Mouse (Mus musculus) midbrain, embryonic 10.5 days (tissue): ENCODE measurements at regions not wholly inside any gene's neighbourhood (a gene's known extent, or its start where the extent isn't known, plus 50 kb on each side); places are given as distances from the start of the nearest gene placed in this dataset.

Source experiments
- DNase-seq: peaks from one replicate; pipeline ENCODE4 v3.0.0-alpha.2; 2017; ENCODE audit warnings: low spot score
- H3K27ac ChIP-seq: fragments of 300-500 bp; sonication (generic); replicated peaks from 2 replicates; pipeline ENCODE4 v1.5.1; 2016; ENCODE audit warnings: mild to moderate bottlenecking
- H3K27me3 ChIP-seq: fragments of 300-500 bp; sonication (generic); 2 replicates; pipeline ENCODE4 v1.6.1; 2016; ENCODE audit warnings: low read depth, mild to moderate bottlenecking; ENCODE audit not compliant: poor library complexity, severe bottlenecking
- H3K36me3 ChIP-seq: fragments of 300-500 bp; sonication (generic); 2 replicates; pipeline ENCODE4 v1.6.1; 2016; ENCODE audit warnings: mild to moderate bottlenecking, moderate library complexity
- H3K4me1 ChIP-seq: fragments of 300-500 bp; sonication (generic); 2 replicates; pipeline ENCODE4 v1.6.1; 2016
- H3K4me3 ChIP-seq: fragments of 300-500 bp; sonication (generic); 2 replicates; pipeline ENCODE4 v1.5.1; 2016; ENCODE audit warnings: mild to moderate bottlenecking, moderate library complexity
- H3K9me3 ChIP-seq: fragments of 300-500 bp; sonication (generic); replicated peaks from 2 replicates; pipeline ENCODE4 v1.6.1; 2016; ENCODE audit warnings: mild to moderate bottlenecking
- WGBS: fragments of 180-500 bp; shearing (Covaris S2); methylation state at CpG from one replicate; pipeline ENCODE4 v1.1.7; 2016; 5-methylcytosine and 5-hydroxymethylcytosine counted together

GRCm38 (mm10) chr8:126877039-126877365 lies 68.6 kb downstream of the Tomm20 start:
- no peak overlapping the region for H3K27ac ChIP-seq

GRCm38 (mm10) chr8:126876300-126877038 lies 69.2 kb downstream of the Tomm20 start:
- 0 out of 2 replicates have a peak, but pooled peaks cover 8% of the 10 kb centered on the region for H3K4me1 ChIP-seq
- H3K36me3 ChIP-seq: no peaks in the 10 kb centered on the region
- DNase-seq: no peak
- H3K27me3 ChIP-seq: no peaks in the 10 kb centered on the region
- no peak overlapping the region for H3K27ac ChIP-seq
- no peak overlapping the region for H3K4me3 ChIP-seq
- H3K9me3 ChIP-seq: no peaks in the 10 kb centered on the region
- WGBS: 65% methylated on average over 9 of the region's 9 CpGs

More at GRCm38 (mm10) chr8:126877039-126877365, 68.6 kb downstream of the Tomm20 start:
- no peaks in the 10 kb centered on the region for H3K27me3 ChIP-seq
- H3K4me3 ChIP-seq: no peak overlapping the region
- no peaks in the 10 kb centered on the region for H3K9me3 ChIP-seq
- H3K4me1 ChIP-seq: 0 out of 2 replicates have a peak, but pooled peaks cover 8% of the 10 kb centered on the region
- DNase-seq: no peak
- WGBS: 85% methylated on average over 9 of the region's 9 CpGs
- H3K36me3 ChIP-seq: no peaks in the 10 kb centered on the region

- Histone ChIP-seq H3K9me3 (no peaks in the 10 kb centered on the region), H3K4me1 (0 out of 2 replicates have a peak, but pooled peaks cover 8% of the 10 kb centered on the region), H3K27me3 (no peaks in the 10 kb centered on the region), H3K4me3 (no peak overlapping the region), H3K27ac (no peak overlapping the region), H3K36me3 (no peaks in the 10 kb centered on the region)
- WGBS: 91% methylated on average over 7 of the region's 7 CpGs
- DNase-seq: no peak
These were observed 70.0 kb downstream of the Tomm20 start for GRCm38 (mm10) chr8:126875491-126876155.

DNA sequence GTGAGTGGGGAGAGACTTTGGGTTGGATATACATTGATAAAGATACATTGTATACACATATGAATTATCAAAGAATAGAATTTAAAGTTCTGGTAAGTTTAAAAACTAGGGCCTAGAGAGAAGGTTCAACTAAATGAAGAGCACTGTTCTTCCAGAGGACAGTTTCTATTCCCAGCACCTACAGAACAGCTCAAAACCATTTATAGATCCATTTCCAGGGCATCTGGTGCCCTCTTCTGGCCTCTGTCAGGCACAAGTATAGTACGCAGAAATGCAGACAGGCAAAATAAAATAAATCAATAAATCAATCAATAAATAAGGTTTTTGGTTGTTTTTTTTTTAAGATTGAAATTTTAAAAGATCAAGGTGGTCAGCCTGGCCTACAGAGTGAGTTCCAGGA lies 70.8 kb downstream of the Tomm20 start:
- Histone ChIP-seq H3K27me3 (no peaks in the 10 kb centered on the region), H3K4me3 (no peak overlapping the region), H3K36me3 (no peaks in the 10 kb centered on the region), H3K9me3 (no peaks in the 10 kb centered on the region), H3K27ac (no peak overlapping the region), H3K4me1 (0 out of 2 replicates have a peak, but pooled peaks cover 8% of the 10 kb centered on the region)
- DNase-seq: no peak
- WGBS: 95% methylated on average over 1 of the region's 1 CpGs

GRCm38 (mm10) chr8:126874126-126874730 lies 71.4 kb downstream of the Tomm20 start:
- no peak for DNase-seq
- H3K9me3 ChIP-seq: no peaks in the 10 kb centered on the region
- H3K27me3 ChIP-seq: no peaks in the 10 kb centered on the region
- 0 out of 2 replicates have a peak, but pooled peaks cover 8% of the 10 kb centered on the region for H3K4me1 ChIP-seq
- H3K27ac ChIP-seq: no peak overlapping the region
- H3K4me3 ChIP-seq: no peak overlapping the region
- no peaks in the 10 kb centered on the region for H3K36me3 ChIP-seq
- 80% methylated on average over 6 of the region's 6 CpGs for WGBS

DNA sequence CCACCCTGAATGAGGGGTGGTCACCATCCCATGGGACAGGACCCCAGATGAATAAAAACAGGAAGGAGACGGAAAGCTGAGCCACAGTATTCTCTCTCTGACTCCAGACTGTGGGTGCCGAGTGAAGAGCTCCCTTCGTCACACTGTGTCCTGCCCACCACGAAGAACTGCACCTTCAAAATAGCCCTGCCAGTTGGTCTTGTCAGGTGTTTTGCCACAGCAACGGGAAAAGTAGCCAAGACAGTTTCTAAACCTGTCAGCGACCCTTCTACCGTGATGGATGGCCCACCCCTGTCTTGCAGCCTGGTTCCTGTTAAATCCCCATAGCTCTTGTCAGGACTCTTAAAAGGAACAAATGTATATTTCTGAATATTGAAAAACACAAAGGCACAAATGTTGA lies 72.3 kb downstream of the Tomm20 start:
- Histone ChIP-seq H3K27ac (no peak overlapping the region), H3K36me3 (no peaks in the 10 kb centered on the region), H3K4me3 (no peak overlapping the region), H3K4me1 (0 out of 2 replicates have a peak, but pooled peaks cover 8% of the 10 kb centered on the region), H3K27me3 (no peaks in the 10 kb centered on the region), H3K9me3 (no peaks in the 10 kb centered on the region)
- no peak for DNase-seq
- WGBS: 84% methylated on average over 7 of the region's 7 CpGs

DNA sequence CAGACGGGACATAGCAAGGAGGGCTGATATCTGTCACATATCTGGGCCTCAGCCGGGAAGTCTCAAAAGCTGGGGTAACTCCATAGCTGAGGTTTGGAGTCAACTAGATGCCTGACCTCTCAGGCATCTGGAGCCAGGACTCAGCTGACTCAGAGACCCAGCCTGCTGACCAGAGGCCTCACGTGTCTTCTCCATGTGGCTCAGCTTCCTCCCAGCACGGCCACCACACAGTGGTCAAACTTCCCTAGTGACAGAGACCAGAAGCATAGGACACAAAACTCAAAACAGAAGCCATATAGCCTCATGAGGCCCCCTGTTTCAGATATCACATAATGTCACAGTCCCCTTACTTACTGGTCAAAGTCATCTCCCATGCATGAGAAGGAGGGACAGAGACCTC lies 73.1 kb downstream of the Tomm20 start:
- DNase-seq: no peak
- Histone ChIP-seq H3K27ac (no peak overlapping the region), H3K4me1 (0 out of 2 replicates have a peak, but pooled peaks cover 8% of the 10 kb centered on the region), H3K36me3 (no peaks in the 10 kb centered on the region), H3K4me3 (no peak overlapping the region), H3K9me3 (no peaks in the 10 kb centered on the region), H3K27me3 (no peaks in the 10 kb centered on the region)
- WGBS: 89% methylated on average over 4 of the region's 4 CpGs

DNA sequence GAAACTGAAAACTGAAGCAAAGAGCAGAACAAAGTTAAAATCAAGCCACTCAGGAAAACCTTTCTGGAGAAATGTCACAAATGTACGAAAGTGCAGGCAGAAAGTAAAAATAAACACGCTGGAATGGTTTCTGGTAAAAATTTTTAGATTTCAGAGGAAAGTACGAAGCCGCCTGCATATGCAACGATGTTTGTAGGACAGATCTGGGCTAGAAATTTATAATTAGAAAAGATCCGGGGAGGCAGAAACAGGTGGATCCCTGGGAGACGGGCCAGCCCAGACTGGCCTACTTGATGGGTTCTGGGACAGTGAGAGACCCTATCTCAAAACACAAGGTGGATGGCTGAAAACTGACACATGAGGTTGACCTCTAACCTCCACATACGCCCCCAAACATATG lies 73.5 kb downstream of the Tomm20 start:
- 0 out of 2 replicates have a peak, but pooled peaks cover 8% of the 10 kb centered on the region for H3K4me1 ChIP-seq
- H3K4me3 ChIP-seq: no peak overlapping the region
- 92% methylated on average over 8 of the region's 8 CpGs for WGBS
- no peak overlapping the region for H3K27ac ChIP-seq
- H3K27me3 ChIP-seq: no peaks in the 10 kb centered on the region
- no peaks in the 10 kb centered on the region for H3K36me3 ChIP-seq
- no peaks in the 10 kb centered on the region for H3K9me3 ChIP-seq
- no peak for DNase-seq

DNA sequence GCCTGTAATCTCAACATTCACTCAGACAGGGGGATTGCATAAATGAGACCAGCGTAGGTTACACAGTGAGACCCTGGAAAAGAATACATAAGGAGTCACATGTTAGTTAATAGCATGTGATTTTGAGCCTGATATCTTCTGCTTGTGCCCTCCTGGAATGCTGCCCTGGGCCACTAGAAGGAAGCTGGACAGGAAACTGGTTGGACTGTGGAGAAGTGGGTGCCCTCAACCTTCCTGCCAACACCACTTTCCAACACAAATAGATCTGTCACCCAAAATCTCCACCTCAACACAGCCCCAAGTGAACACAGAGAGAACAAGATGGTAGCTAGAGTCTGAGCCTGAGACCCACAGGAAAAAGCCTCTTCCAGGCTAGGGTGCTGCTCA lies 76.2 kb downstream of the Tomm20 start:
- WGBS: 94% methylated on average over 1 of the region's 1 CpGs
- no peaks in the 10 kb centered on the region for H3K9me3 ChIP-seq

GRCm38 (mm10) chr8:126868831-126869463 lies 76.7 kb downstream of the Tomm20 start:
- H3K4me3 ChIP-seq: no peak overlapping the region
- H3K36me3 ChIP-seq: no peaks in the 10 kb centered on the region
- no peak for DNase-seq
- WGBS: 83% methylated on average over 3 of the region's 3 CpGs
- H3K4me1 ChIP-seq: no peaks in the 10 kb centered on the region
- H3K27me3 ChIP-seq: no peaks in the 10 kb centered on the region
- H3K9me3 ChIP-seq: no peaks in the 10 kb centered on the region
- no peak overlapping the region for H3K27ac ChIP-seq

More for the DNA sequence above, 76.2 kb downstream of the Tomm20 start:
- Histone ChIP-seq H3K27me3 (no peaks in the 10 kb centered on the region), H3K27ac (no peak overlapping the region), H3K4me3 (no peak overlapping the region), H3K36me3 (no peaks in the 10 kb centered on the region), H3K4me1 (no peaks in the 10 kb centered on the region)
- DNase-seq: no peak

- H3K36me3 ChIP-seq: no peaks in the 10 kb centered on the region
- WGBS: 88% methylated on average over 14 of the region's 14 CpGs
- H3K9me3 ChIP-seq: no peaks in the 10 kb centered on the region
These were observed 78.3 kb downstream of the Tomm20 start for GRCm38 (mm10) chr8:126867121-126867988.

More at GRCm38 (mm10) chr8:126867121-126867988, 78.3 kb downstream of the Tomm20 start:
- no peak for DNase-seq
- peaks cover 9% of the 10 kb centered on the region for H3K4me1 ChIP-seq
- no peak overlapping the region for H3K4me3 ChIP-seq
- no peak overlapping the region for H3K27ac ChIP-seq
- no peaks in the 10 kb centered on the region for H3K27me3 ChIP-seq
